Comparison of ENCODE assay signal across 14 mouse cellular contexts in the genomic region with DNA sequence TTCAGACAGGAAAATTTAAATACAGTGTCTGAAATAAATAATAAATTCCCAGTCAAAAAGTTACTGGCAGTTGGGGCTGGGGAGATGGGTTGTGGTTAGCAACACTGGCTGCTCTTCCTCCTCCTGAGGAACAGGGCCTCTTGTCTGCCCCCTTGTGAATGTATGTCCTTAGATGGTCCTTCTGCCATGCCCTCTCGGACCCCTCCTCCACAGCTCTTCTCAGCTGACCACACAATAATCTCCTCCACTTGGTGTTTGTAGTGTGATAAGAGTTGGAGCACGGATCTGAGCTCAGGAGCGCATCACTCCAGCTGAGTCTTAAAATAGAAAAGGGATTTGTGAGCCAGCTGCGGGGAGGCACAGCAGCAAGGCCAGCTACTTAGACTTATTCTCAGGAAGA. TPM values are rescaled to one million over a fixed set of nuclear protein-coding genes. Genes with fewer than 3 reads are reported as not detected.
DNase-seq lines count a peak whose midpoint lies in the region; ATAC-seq and TF ChIP-seq lines count a peak whose summit lies in the region.
"Had no signal": no experiment of that assay in that cellular context is flagged by ENCODE, and none has a peak within 500 bp of the region (broad histone marks: within the 10 kb centered on the region; RNA-seq: fewer than 3 reads in every experiment).

No protein-coding gene starts in this region.

- H3K9me3 ChIP-seq in forebrain, postnatal 0 days (ENCODE audit: low read length), result no peaks in the 10 kb centered on the region
- no peaks in the 10 kb centered on the region for H3K9me3 ChIP-seq in forebrain, embryonic 10.5 days
- H3K9me3 ChIP-seq: neural tube, embryonic 13.5 days had no signal

- intact Hi-C loops in heart, postnatal 14 days (cut with DNase I), result no loop called here

- no peak overlapping the region for H3K4me3 ChIP-seq in forebrain, postnatal 0 days (ENCODE audit: low read depth, low read length)
- H3K4me3 ChIP-seq in forebrain, embryonic 10.5 days, result no peak overlapping the region
- H3K4me3 ChIP-seq: neural tube, embryonic 13.5 days had no signal

- no peak overlapping the region for H3K9ac ChIP-seq in forebrain, postnatal 0 days
- H3K9ac ChIP-seq: neural tube, embryonic 13.5 days had no signal

- no peak overlapping the region for H3K4me2 ChIP-seq in forebrain, postnatal 0 days (ENCODE audit: low read depth)
- H3K4me2 ChIP-seq: neural tube, embryonic 13.5 days had no signal

- 40% methylated on average over 4 of the region's 4 CpGs for WGBS in forebrain, postnatal 0 days
- 60% methylated on average over 4 of the region's 4 CpGs for WGBS in forebrain, embryonic 10.5 days

- H3K27me3 ChIP-seq in forebrain, postnatal 0 days (ENCODE audit: insufficient read depth, low read length), result no peaks in the 10 kb centered on the region
- no peaks in the 10 kb centered on the region for H3K27me3 ChIP-seq in forebrain, embryonic 10.5 days (ENCODE audit: poor library complexity, severe bottlenecking)
- H3K27me3 ChIP-seq: neural tube, embryonic 13.5 days had no signal

- no peaks in the 10 kb centered on the region for H3K4me1 ChIP-seq in forebrain, postnatal 0 days (ENCODE audit: insufficient read depth)
- H3K4me1 ChIP-seq in forebrain, embryonic 10.5 days, result no peaks in the 10 kb centered on the region; the same call in 1 of the 2 replicates
- H3K4me1 ChIP-seq: neural tube, embryonic 13.5 days had no signal

- H3K27ac ChIP-seq in forebrain, postnatal 0 days (ENCODE audit: low read depth, low read length), result 0 out of 2 replicates have a peak overlapping the region, but pooled peaks have one; percentile 21
- H3K27ac ChIP-seq in forebrain, embryonic 10.5 days, result no peak overlapping the region
- H3K27ac ChIP-seq: neural tube, embryonic 13.5 days had no signal

- no peak for ATAC-seq in forebrain, postnatal 0 days
- ATAC-seq in megakaryocyte, adult 5-6 weeks (ENCODE audit: poor library complexity, severe bottlenecking), result peak; percentile 68
- ATAC-seq: midbrain, embryonic 16.5 days had no signal

- H3K36me3 ChIP-seq in forebrain, postnatal 0 days (ENCODE audit: insufficient read depth), result no peaks in the 10 kb centered on the region
- H3K36me3 ChIP-seq in forebrain, embryonic 10.5 days (replicated peaks), result no peaks in the 10 kb centered on the region
- H3K36me3 ChIP-seq: neural tube, embryonic 13.5 days had no signal

- TF ChIP-seq CTCF in forebrain, postnatal 0 days (IDR thresholded peaks at IDR 0.05; ENCODE audit: low read depth), result no peak

- no peak for DNase-seq in forebrain, postnatal 0 days
- no peak for DNase-seq in forebrain, embryonic 10.5 days (ENCODE audit: extremely low spot score, low spot score)
- peak; percentile 57 for DNase-seq in heart, adult 8-10 months (ENCODE audit: low spot score)
- DNase-seq in heart, postnatal 14 days, result peak; percentile 17 to 27
- no peak for DNase-seq in ovary, postnatal 10 days (ENCODE audit: low spot score)
- DNase-seq in cerebellum, adult 9-10 months, result no peak
- DNase-seq in thymus, postnatal 4 days, result no peak
- DNase-seq: kidney, postnatal 36 days; layer of hippocampus, postnatal 36 days; lung, postnatal 10 days; thymus, adult 2 months had no signal

RNA-seq across cellular contexts. Expression of a gene that starts 18.2 kb away (rescaled TPM):
- total RNA-seq in forebrain, postnatal 0 days (2014; rRNA removed), result 19.7 and 22.9 TPM in 2 replicates
- 30.2 and 36.4 TPM in 2 replicates for polyA plus RNA-seq in forebrain, postnatal 0 days (2015; fragmentation: Nextera tagmentation; extraction: Ambion mirVana)
- 48.2 and 48.6 TPM in 2 replicates for polyA plus RNA-seq in forebrain, embryonic 10.5 days (2016; fragmentation: Nextera tagmentation; extraction: Ambion mirVana)
- 1 to 10 TPM; 6.5 to 7.8 (median 7.1) TPM for total RNA-seq in heart, adult 8-10 months (2022)
- 1 to 10 TPM; 5.9 to 6.1 TPM for total RNA-seq in heart, postnatal 14 days (2021)
- 14.0 and 17.0 TPM in 2 replicates for total RNA-seq in megakaryocyte, adult 5-6 weeks (2015)
- 15.4 and 15.8 TPM in 2 replicates for total RNA-seq in megakaryocyte, adult 5-6 weeks (2017)

RNA-seq across cellular contexts. Expression of a gene that starts 22.8 kb away (rescaled TPM):
- total RNA-seq in forebrain, postnatal 0 days (2014; rRNA removed), result 1.1 and 1.9 TPM in 2 replicates
- 0.82 and 1.6 TPM in 2 replicates for polyA plus RNA-seq in forebrain, postnatal 0 days (2015; fragmentation: Nextera tagmentation; extraction: Ambion mirVana)
- polyA plus RNA-seq in forebrain, embryonic 10.5 days (2016; fragmentation: Nextera tagmentation; extraction: Ambion mirVana), result 1.4 and 1.8 TPM in 2 replicates
- 1 to 10 TPM; 1.7 to 2.5 (median 2.3) TPM for total RNA-seq in heart, adult 8-10 months (2022)
- 1 to 10 TPM; 1.8 to 1.9 TPM for total RNA-seq in heart, postnatal 14 days (2021)
- 41.9 and 44.6 TPM in 2 replicates for total RNA-seq in megakaryocyte, adult 5-6 weeks (2015)
- total RNA-seq in megakaryocyte, adult 5-6 weeks (2017), result 36.0 and 46.8 TPM in 2 replicates

Comparison
In these comparisons a context has a peak if more than half of its experiments do, and no peak if none do; other contexts are left out.
1. DNase-seq: peak in heart, adult 8-10 months (single experiment) and heart, postnatal 14 days (2 of 2); none in forebrain, postnatal 0 days (single experiment), forebrain, embryonic 10.5 days (single experiment), ovary, postnatal 10 days (single experiment), cerebellum, adult 9-10 months (single experiment) and thymus, postnatal 4 days (single experiment).
2. RNA of a gene that starts 22.8 kb away (total RNA-seq): 36.0 to 46.8 TPM in megakaryocyte, adult 5-6 weeks; 1.7 to 2.5 TPM in heart, adult 8-10 months, 1.8 to 1.9 TPM in heart, postnatal 14 days and 1.1 to 1.9 TPM in forebrain, postnatal 0 days; every median in the first group is over 10 times any median in the second.